Mouse (Mus musculus): ENCODE results near the gene 2810004N23Rik. TPM values are rescaled to one million over a fixed set of nuclear protein-coding genes. Genes with fewer than 3 reads are reported as not detected.
A peak's percentile ranks its signal among the peaks of the same experiment; 100 is the strongest.

Gene 2810004N23Rik
- polyA plus RNA-seq, 1 experiment = 13.6 TPM

DNA sequence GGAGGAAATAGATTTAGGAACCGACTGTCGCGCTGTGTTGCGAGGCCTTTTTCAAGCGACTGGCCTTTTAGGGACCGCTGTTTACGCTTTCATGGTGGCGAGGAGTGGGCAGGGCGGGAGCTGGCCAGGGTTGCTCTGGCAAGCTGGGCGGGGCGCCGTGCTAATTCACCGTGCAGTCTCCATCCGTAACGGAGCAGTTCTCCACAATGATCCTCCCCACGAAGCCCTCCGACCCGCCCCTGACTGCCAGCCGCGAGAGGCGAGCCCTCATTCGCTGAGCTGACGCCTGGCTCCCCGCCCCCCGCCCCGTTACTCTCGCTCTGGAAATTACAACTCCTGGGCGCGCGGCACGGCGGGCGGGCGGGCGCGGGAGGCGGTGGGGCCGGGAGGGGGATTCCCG, 70.2 kb downstream of the 2810004N23Rik start, which contains the start of gene Trim67:
TSS of gene Trim67 (plus strand) at position 385 of the 400 bp plus-strand sequence.
- WGBS = under 1% methylated on average over 39 of the region's 39 CpGs
- Histone ChIP-seq H3K27me3 (replicated peaks; ENCODE audit: control insufficient read depth, insufficient read depth, low read length) (no peaks in the 10 kb centered on the region), H3K36me3 (ENCODE audit: control insufficient read depth, insufficient read depth, low read length) (no peaks in the 10 kb centered on the region), H3K4me1 (ENCODE audit: control insufficient read depth, insufficient read depth, low read length) (0 out of 2 replicates have a peak, but pooled peaks cover 5% of the 10 kb centered on the region), H3K4me3 (ENCODE audit: insufficient read depth, low read depth, low read length) (peak within 1 kb of the TSS; percentile 18), H3K27ac (ENCODE audit: insufficient read depth, low read depth, low read length) (no peak within 1 kb of the TSS)
- TF ChIP-seq POLR2A (IDR thresholded peaks at IDR 0.05; ENCODE audit: low read depth, low read length) (no peak), CTCF (conservative IDR thresholded peaks at IDR 0.05; ENCODE audit: insufficient read depth, insufficient read length, low read depth, low read length) (no peak)
- peak; percentile 40 for DNase-seq

DNA sequence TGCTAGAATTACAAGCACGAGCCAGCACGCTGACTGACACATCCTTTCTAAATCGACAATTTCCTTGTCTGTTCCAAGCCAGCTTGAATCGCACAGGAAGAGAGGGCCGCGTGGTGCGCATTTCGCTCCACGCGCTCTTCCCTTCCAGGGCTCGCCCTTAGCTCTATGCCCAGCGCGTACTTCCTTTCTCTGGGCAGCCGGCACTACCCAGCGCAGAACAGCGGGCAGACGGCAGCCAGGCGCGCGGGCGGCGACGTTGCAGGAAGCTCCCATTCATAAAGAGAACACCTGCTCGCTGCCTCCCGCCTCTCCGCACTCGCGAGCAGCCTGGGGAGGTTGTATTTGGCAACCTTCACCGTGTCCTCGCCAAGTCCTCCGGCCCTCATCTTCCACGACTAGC, 70.7 kb downstream of the 2810004N23Rik start:
- WGBS = 3% methylated on average over 32 of the region's 32 CpGs
- TF ChIP-seq POLR2A (IDR thresholded peaks at IDR 0.05; ENCODE audit: low read depth, low read length) (no peak), CTCF (conservative IDR thresholded peaks at IDR 0.05; ENCODE audit: insufficient read depth, insufficient read length, low read depth, low read length) (no peak)
- Histone ChIP-seq H3K4me1 (ENCODE audit: control insufficient read depth, insufficient read depth, low read length) (0 out of 2 replicates have a peak, but pooled peaks cover 5% of the 10 kb centered on the region), H3K36me3 (ENCODE audit: control insufficient read depth, insufficient read depth, low read length) (no peaks in the 10 kb centered on the region), H3K4me3 (ENCODE audit: insufficient read depth, low read depth, low read length) (no peak overlapping the region), H3K27me3 (replicated peaks; ENCODE audit: control insufficient read depth, insufficient read depth, low read length) (no peaks in the 10 kb centered on the region), H3K27ac (ENCODE audit: insufficient read depth, low read depth, low read length) (no peak overlapping the region)
- DNase-seq = no peak

DNA sequence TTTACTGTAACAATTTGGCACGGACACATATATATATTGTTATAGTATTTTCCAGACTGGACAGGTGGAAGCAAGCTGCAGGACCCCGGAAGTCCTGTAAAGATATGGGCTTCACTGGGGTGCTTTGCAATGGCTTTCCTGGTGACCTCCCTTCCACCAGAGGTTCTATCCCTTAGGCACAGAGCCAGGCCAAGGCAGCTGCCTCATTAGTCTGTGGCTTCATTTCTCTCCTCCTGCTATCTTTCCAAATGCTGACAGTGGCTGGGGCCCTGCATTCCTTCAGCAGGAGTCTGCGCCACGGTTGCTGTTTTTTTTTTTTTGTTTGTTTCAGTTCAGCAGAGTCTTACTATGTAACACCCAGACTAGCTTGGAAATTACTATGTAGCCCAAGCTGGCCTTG, 71.2 kb downstream of the 2810004N23Rik start:
- Histone ChIP-seq H3K4me1 (ENCODE audit: control insufficient read depth, insufficient read depth, low read length) (0 out of 2 replicates have a peak, but pooled peaks cover 5% of the 10 kb centered on the region), H3K4me3 (ENCODE audit: insufficient read depth, low read depth, low read length) (no peak overlapping the region), H3K27me3 (replicated peaks; ENCODE audit: control insufficient read depth, insufficient read depth, low read length) (no peaks in the 10 kb centered on the region), H3K27ac (ENCODE audit: insufficient read depth, low read depth, low read length) (no peak overlapping the region), H3K36me3 (ENCODE audit: control insufficient read depth, insufficient read depth, low read length) (no peaks in the 10 kb centered on the region)
- DNase-seq = no peak
- WGBS = 52% methylated on average over 4 of the region's 4 CpGs
- TF ChIP-seq CTCF (conservative IDR thresholded peaks at IDR 0.05; ENCODE audit: insufficient read depth, insufficient read length, low read depth, low read length) = no peak
- no peak for TF ChIP-seq POLR2A (IDR thresholded peaks at IDR 0.05; ENCODE audit: low read depth, low read length)

DNA sequence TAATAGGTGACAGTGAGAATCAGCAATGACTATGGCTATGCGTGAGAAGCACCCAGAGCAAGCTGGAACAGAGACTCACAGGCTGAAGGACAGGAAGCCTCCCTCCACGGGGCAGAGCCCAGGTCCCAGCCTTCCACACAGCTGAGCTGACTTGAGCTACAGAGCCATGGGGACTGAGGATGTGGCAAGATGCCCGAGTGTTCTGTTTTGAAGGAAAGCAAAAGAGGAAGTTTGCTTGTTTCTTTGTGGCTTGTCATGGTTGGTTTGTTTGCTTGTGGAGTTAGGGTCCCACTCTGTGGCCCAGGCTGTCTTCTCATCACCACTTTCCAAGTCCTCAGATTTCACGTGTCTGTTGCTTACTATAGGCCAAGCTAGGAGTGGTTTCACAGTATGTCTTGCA, 72.2 kb downstream of the 2810004N23Rik start:
- H3K4me3 ChIP-seq (ENCODE audit: insufficient read depth, low read depth, low read length) = no peak overlapping the region
- no peak overlapping the region for H3K27ac ChIP-seq (ENCODE audit: insufficient read depth, low read depth, low read length)
- WGBS = 80% methylated on average over 4 of the region's 4 CpGs
- 0 out of 2 replicates have a peak, but pooled peaks cover 5% of the 10 kb centered on the region for H3K4me1 ChIP-seq (ENCODE audit: control insufficient read depth, insufficient read depth, low read length)
- TF ChIP-seq CTCF (conservative IDR thresholded peaks at IDR 0.05; ENCODE audit: insufficient read depth, insufficient read length, low read depth, low read length) (no peak), POLR2A (IDR thresholded peaks at IDR 0.05; ENCODE audit: low read depth, low read length) (no peak)
- no peaks in the 10 kb centered on the region for H3K36me3 ChIP-seq (ENCODE audit: control insufficient read depth, insufficient read depth, low read length)
- DNase-seq = no peak
- H3K27me3 ChIP-seq (replicated peaks; ENCODE audit: control insufficient read depth, insufficient read depth, low read length) = no peaks in the 10 kb centered on the region

Other genes with a start within 250 kb of the 2810004N23Rik start
- 44.4 and 47.9 TPM in 2 replicates for gene 2310022B05Rik, start 199.8 kb downstream of the 2810004N23Rik start, polyA plus RNA-seq (2012; rRNA removed)
- 9.4 and 11.8 TPM in 2 replicates for gene Ttc13, start 141.1 kb downstream of the 2810004N23Rik start, polyA plus RNA-seq (2012; rRNA removed)
- 8.8 and 13.9 TPM in 2 replicates for gene Arv1, start 141.0 kb downstream of the 2810004N23Rik start, polyA plus RNA-seq (2012; rRNA removed)
- gene Fam89a, start 111.3 kb downstream of the 2810004N23Rik start, polyA plus RNA-seq (2012; rRNA removed) = 1.9 TPM in 2 replicates
- gene Trim67, start 70.0 kb downstream of the 2810004N23Rik start, polyA plus RNA-seq (2012; rRNA removed) = 0.14 and 0.30 TPM in 2 replicates
- gene Gnpat, start 87 bp downstream of the 2810004N23Rik start, polyA plus RNA-seq (2012; rRNA removed) = 69.7 and 72.9 TPM in 2 replicates
- gene Exoc8, start 34.6 kb upstream of the 2810004N23Rik start, polyA plus RNA-seq (2012; rRNA removed) = 8.2 and 8.4 TPM in 2 replicates
- 8.3 and 9.5 TPM in 2 replicates for gene Sprtn, start 34.8 kb upstream of the 2810004N23Rik start, polyA plus RNA-seq (2012; rRNA removed)
- gene Egln1, start 86.2 kb upstream of the 2810004N23Rik start, polyA plus RNA-seq (2012; rRNA removed) = 35.8 and 38.8 TPM in 2 replicates
- 29.6 and 37.8 TPM in 2 replicates for gene Tsnax, start 149.9 kb upstream of the 2810004N23Rik start, polyA plus RNA-seq (2012; rRNA removed)
- gene Disc1, start 191.1 kb upstream of the 2810004N23Rik start, polyA plus RNA-seq (2012; rRNA removed) = 0.46 and 0.58 TPM in 2 replicates